Mouse (Mus musculus) 416B (cell line): Measurements from ENCODE around the gene Hnrnpa1.
A peak's percentile ranks its signal among the peaks of the same experiment; 100 is the strongest.
"Not testable (repeated sequence)": the region's sequence is repeated elsewhere in the genome, so short reads cannot be mapped to it uniquely, and the experiment has no call there.

ENCODE experiments used
- DNase-seq: peaks from one replicate; pipeline ENCODE4 v3.0.0; 2011; ENCODE audit warnings: low read depth

Hnrnpa1 gene

DNA sequence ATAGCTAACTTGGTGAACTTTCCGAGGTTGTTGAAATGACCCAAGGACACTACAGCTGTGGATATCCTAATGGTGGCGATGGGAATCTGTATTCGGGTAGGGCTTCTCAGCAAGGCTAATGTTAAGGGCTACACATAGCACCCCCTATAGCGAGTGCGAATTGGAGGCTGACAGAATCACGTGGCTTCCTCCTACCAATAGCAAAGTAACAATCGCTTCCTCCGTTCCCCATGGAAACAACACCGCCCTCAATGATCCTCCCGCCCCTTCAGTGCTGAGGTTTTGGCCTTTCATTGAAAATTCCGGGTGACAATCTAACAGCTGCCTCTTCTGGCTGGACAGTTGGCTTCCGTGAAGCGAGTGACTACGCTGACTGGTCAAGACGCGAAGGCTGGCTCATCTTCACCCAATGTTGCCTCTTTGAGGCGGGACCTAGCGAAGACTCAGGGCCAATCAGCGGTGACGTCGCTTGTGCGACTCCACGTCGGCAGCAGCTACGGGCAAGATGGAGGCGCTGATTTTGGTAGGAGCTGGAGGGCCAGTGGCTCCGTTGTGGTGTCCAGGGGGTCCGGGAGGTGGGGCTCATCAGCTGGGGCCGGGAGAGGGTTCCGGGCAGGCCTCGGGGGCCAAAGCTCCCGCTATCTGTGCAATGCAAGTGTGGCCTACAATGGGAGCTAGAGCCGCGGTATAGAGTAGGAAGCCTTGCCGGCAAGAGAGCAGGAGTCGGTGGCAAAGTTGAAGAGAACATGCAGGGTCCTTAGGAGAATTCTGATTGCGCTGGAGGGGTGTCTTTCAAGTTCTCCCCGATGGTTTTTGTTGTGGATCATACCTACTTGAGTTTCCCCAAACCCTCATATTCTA, 32.4 kb downstream of the Hnrnpa1 start, which contains the start of gene Copz1:
Gene Copz1, plus strand, starts transcription at position 296 of the 861 bp plus-strand sequence.
- peak; percentile 100 for DNase-seq

DNA sequence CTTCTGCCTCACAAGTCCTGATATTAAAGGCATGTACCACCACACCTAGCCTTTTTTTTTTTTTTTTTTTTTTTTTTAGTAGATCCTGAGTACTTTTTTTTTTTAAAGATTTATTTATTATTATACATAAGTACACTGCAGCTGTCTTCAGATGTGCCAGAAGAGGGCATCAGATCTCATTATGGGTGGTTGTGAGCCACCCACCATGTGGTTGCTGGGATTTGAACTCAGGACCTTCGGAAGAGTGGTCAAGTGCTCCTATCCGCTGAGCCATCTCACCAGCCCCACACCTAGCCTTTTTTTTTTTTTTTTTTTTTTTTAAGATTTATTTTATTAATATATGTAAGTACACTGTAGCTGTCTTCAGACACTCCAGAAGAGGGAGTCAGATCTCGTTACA, 35.7 kb downstream of the Hnrnpa1 start:
- DNase-seq = not testable (repeated sequence)

DNA sequence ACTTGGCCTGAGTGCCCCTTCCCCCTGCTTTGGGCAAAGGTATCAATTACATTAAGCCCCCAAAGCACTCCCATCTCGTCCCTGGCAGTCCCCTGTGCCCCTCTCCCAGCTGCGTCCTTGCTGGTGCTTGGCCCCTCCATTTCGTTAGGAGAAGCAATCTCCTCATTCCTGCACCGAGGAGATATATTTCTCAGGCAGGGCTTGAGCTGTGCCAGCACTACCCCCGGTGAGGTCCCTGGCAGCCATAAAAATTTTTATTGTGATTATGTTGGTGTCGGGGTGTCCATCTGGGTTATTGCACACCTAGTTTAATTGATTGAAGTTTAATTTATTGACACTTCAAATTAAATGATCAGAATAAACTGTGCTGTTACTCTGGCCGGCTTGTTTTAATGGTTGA, 37.7 kb downstream of the Hnrnpa1 start:
- DNase-seq = no peak

DNA sequence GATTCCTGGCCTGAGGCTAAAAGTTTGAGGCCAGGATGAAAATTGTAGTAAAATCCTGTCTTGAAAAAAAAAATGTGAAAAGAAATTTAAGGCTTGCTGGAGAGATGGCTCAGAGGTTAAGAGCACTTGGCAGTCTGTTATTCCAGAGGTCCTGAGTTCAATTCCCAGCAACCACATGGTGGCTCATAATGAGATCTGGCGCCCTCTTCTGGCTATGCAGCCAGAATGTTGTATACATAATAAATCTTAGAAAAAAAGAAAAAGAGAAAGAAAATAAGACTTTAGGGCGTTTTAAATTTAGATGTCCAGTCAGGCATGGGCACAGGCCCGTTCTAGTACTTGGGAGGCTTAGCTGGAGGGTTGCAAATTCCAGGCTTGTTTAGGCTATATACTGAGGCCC, 39.5 kb downstream of the Hnrnpa1 start:
- DNase-seq = peak; percentile 69

DNA sequence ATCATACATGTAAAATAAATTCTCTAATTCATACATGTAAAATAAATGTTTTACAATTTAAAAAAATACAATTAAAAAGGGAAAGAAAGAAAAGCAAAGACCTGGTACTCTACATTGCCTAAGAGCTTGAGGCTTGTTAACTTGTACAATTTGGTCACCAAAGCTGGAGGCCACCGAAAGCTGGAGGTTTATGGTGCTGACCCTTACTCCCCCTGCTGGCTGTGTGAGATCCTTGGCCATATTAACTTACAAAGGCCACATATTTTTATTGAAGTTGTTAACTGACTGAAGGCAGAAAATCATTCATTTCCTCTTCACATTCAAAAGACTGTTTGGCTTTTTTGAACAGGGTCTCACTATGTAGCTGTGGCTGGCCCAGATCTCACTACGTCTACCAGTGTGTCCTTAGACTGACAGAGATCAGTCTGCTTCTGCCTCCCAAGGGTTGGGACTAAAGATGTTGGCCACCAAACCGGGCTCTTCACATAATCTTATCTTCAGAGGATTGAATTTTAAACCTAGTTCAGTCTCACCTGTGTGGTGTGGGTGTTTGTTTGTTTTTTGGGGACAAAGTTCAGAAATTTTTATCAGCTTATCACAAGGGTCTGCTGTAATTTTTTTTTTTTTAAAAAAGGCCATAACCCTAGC, 40.7 kb downstream of the Hnrnpa1 start:
- peak; percentile 89 for DNase-seq

DNA sequence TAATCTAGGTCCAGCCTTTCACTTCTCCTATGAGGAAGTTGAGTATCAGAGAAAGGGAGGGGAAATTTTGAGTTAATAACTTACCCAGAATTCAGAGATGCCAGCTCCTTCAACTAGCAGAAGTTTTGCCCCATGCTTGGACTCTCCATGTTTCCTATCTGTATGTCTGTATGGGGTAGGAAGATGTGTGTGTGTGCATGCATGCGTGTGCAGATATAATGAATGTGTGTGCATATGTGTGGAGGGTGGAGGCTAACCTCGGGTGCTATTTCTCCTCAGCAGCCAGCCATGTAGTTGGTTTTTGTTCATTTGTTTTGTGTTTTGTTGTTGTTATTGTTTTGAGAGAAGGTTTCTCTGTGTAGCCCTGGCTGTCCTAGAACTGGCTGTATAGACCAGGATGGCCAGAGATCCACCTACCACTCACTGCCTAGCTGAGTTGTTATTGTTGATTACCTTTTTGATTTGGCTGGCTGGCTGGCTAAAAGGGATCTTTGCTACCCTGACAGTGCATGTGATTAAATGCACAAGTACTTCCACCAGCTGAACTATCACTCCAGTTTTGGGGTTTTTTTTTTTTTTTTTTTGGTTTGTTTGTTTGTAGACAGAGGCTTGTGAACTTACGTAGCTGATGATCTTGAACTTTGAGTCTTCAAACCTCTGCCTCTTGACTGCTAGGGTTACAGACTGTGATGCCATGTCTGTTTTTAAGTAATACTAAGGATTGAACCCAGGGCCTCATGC, 41.4 kb downstream of the Hnrnpa1 start:
- DNase-seq = no peak

DNA sequence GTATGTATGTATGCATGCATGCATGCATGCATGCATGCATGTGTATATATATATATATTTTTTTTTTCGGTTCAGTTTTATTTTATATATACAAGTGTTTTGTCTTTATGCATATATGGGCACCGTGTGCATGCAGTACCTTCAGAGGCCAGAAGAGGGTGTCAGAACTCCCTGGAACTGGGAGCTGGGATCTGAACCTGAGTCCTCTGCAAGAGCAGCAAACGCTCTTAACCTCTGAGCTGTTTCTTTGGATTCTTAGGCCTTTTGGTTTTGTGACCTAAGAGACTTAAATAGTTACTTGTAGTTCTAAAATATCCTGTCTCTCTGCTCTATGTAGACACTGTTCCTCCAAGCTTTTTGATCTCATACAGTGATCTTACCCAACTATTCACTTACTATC, 43.8 kb downstream of the Hnrnpa1 start:
- peak; percentile 70 for DNase-seq

DNA sequence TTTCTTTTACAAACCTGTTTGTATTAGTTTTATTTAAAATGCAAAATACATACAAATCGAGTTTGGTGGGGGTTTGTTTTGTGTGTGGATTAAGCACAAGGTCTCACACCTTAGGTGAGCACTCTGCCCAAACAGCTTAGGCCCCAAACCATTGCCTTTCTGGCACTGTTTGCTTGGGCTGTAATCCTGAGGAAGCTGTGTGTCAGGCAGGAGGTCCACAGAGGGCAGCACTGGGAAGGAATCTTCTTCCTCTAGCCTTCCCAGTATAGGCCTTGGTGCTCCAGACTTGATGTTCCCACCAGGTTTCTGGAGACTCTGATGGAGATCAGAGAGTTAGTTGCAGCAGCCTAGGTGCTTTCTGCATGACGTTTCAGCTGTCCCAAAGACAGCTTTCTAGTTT, 44.4 kb downstream of the Hnrnpa1 start:
- DNase-seq = no peak

DNA sequence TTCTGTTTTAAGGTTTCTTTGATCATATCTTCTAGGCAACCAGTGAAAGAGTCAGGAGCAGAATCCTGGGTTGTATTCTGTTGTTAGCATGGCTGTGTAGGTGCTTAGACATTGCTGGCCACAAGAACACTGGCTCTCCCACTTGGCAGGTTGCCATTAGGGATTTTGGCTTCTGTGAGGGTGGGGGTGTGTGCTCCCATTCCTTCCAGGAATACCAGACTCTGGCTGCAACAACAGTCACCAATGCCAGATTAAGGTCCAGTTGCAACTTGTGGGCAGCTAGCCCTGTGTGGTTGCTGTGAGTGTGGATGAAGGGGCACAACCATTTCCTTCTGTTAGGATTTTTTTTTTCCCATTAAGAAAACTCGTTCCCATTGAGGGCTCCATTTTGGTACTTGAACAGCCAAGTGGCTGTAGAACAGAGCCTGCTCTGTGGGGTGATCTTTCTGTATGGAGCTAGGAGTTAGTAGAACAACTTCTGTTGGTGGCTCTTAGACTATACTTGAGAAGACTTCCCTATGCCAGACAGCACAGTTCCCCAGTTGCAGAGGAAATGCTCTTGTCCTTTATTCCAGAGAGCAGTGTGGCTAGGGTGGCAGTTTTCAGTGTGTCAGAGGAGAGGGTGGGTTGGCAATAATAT, 45.7 kb downstream of the Hnrnpa1 start:
- no peak for DNase-seq

DNA sequence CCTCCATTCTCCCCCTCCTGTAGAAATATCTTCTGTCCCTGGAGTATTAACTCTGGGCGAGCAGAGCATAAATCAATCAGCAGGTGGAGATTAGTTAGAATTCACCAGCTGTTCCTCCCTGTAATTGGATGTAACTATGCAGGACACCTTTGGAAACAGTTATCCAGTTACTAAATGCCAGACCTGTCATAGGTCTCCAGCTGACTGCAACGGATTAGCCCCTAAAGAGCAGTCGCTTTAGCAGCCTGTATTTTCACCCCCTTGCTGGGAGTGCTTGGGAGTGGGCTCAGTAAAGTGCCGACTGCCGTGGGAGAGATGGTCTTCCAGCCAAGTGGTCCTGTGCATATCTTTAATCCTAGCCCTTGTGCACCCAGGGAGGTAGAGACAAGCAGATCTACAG, 49.4 kb downstream of the Hnrnpa1 start:
- no peak for DNase-seq

DNA sequence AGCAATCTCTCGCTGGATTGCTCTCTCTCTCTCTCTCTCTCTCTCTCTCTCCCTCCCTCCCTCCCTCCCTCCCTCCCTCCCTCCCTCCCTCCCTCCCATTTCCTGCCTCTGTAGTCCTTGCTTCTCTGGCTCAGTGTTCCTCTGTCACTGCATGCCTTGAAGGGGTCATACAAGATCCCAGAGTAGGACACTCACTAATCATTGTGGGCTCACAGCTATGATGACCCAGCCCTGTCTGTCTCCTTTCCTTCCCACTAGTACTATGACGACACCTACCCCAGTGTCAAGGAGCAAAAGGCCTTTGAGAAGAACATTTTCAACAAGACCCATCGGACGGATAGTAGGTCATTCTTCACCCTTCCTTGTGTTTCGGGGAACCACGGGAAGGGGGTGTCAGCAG, 50.2 kb downstream of the Hnrnpa1 start:
- DNase-seq = no peak

DNA sequence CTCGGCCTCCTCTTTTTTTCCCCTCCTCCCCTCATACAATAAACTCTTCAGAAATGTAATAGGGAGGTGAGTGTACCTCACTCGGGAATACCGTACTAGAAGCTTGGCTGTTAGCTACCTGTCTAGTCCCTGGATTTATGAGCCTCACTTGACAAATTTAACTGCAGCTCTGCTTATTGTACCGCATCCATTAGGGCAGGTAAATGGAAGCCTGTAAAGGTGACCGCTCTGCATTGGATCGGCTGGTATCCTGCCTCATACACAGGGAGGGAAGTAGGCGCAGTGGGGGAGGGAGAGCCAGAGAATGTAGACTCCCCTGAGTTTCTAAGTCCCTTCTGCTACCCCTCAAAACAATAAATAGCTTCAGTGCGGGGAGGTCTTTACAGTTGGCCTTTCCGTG, 50.6 kb downstream of the Hnrnpa1 start:
- no peak for DNase-seq

DNA sequence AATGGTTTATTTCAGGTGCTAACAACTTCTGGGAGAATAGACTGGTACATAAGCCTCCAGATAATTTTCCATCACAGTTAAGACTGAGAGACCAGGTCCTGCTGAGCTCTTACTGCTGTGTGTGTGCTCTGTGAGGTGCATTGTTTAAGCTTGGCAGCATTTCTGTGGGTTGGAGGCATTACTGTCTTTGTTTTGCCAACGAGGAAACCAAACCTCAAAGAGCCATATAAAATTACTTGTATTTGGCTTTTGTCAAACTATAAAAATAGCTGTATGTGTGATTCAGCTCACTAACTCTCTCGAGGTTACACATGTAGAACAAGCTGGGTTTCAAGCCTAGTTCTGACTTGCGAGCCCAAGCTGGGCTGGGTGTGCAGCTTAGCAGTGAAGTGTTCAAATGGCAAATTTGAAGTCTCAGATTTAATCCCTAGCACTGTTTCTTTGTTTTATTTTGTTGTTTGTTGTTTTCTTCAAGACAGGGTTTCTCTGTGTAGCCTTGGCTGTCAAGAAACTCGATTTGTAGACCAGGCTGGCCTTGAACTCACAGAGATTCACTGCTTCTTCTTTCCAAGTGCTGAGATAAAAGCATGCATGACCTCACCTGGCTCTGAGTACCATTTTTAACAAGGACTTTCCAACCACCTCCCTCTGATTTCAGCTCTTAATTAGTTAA, 52.6 kb downstream of the Hnrnpa1 start:
- DNase-seq = no peak

DNA sequence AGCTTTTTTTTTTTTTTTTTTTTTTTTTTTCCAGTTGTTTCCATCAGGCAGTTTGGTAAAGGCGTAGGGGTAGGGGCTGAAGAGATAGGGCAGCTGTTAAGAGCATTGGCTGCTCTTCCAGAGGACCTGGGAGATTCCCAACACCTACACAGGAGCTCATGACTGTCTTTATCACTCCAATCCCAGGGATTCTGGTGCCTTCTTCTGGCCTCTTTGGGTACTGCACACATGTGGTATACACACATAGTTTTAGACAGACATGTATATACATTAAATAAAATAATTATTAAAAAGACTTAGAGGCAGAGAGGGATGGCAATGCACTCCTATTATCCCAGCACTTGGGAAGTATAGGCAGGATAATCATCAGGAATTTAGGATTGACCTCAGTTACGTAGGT, 53.1 kb downstream of the Hnrnpa1 start:
- no peak for DNase-seq

DNA sequence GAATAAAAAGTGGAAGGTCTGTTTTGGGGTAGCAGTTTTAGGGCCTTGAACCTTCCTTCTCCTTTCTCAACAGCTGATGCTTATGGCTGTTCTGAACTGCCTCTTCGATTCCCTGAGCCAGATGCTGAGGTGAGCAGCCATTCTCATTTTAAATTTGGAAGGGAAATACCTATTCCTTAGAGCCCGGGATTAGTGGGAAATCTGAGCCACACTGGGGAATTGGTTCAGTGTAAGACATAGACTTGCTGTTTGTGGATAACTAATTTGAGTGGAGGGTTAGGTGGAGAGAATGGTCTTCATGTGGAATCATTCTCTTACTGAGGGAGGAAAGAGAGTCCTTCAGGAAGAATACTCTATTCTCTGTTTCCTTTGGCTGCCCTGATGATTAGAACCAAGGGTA, 54.4 kb downstream of the Hnrnpa1 start:
- DNase-seq = no peak

DNA sequence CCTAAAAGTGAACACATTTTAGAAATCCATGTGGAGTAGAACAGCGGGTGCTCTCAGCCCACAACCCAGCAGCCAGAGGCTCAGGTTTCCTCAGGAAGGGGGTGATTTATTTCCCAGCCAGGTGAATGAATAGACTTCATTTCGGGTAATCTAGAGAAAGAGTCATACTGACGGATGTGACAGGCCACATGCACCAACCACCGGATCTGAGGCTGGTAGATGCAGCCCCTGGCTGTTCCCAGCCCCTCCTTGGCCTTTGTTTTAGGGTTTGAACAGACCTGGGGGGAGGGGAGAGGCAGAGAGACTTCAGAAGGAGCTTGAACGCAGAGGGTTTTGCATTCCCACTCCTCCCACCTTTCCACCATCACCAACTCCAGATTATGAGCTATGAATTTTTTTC, 55.6 kb downstream of the Hnrnpa1 start:
- DNase-seq = peak; percentile 45
